Mouse (Mus musculus): ENCODE results near the gene Mlycd. TPM values are rescaled to one million over a fixed set of nuclear protein-coding genes. Genes with fewer than 3 reads are reported as not detected.

Gene Mlycd
- polyA plus RNA-seq, 1 experiment from 2014 or later = 14.0 TPM

DNA sequence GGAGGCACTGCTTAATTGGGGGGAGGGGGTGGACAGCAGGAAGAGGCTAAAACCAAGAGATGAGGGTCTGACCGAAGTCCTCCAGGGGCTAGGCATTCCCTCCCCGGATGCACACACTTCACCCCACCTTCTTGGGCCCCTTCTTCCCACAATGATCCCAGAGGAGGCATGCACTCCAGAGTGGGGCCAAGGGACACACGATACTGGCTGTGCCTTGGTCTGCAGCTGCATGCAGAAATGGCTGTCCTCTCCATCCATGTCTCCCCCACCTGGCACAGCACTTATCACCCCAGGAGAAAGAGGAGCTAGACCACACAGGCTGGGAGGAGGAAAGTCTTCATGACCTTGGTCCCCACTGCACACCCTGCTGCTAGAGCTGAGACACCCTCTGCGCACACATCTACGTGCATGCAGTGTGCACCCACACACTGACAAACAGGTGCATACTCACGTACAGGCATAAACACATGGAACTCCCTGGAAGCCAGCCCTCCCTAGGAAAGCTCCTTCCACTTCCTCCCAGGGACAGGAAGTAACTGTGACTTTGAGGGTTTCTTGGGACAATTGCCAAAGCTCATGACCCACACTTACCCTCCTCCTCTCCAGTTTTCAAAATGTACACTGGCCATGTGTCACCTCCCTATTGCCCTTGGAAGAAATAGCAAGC is 31.5 kb downstream of the Mlycd start:
- WGBS = 72% methylated on average over 6 of the region's 6 CpGs
- Histone ChIP-seq H3K27ac (ENCODE audit: low read depth) (peak overlapping the region; percentile 76), H3K36me3 (ENCODE audit: insufficient read depth) (no peaks in the 10 kb centered on the region), H3K4me2 (0 out of 2 replicates have a peak overlapping the region, but pooled peaks have one; percentile 3), H3K9me3 (ENCODE audit: low read depth, low read length) (no peaks in the 10 kb centered on the region), H3K4me3 (ENCODE audit: low read depth, low read length) (no peak overlapping the region), H3K9ac (no peak overlapping the region), H3K27me3 (ENCODE audit: insufficient read depth, low read length) (no peaks in the 10 kb centered on the region), H3K4me1 (ENCODE audit: insufficient read depth) (0 out of 2 replicates have a peak, but pooled peaks cover 2% of the 10 kb centered on the region)
- no peak for TF ChIP-seq CTCF (IDR thresholded peaks at IDR 0.05; ENCODE audit: low read depth)
- DNase-seq (peak; percentile 46), ATAC-seq (ENCODE audit: insufficient read depth) (no peak)

GRCm38 (mm10) chr8:119427634-119428349 is 33.1 kb downstream of the Mlycd start:
- Histone ChIP-seq H3K4me1 (ENCODE audit: insufficient read depth) (0 out of 2 replicates have a peak, but pooled peaks cover 2% of the 10 kb centered on the region), H3K36me3 (ENCODE audit: insufficient read depth) (no peaks in the 10 kb centered on the region), H3K27me3 (ENCODE audit: insufficient read depth, low read length) (no peaks in the 10 kb centered on the region), H3K9me3 (ENCODE audit: low read depth, low read length) (no peaks in the 10 kb centered on the region), H3K4me3 (ENCODE audit: low read depth, low read length) (no peak overlapping the region), H3K4me2 (no peak overlapping the region), H3K9ac (no peak overlapping the region), H3K27ac (ENCODE audit: low read depth) (no peak overlapping the region)
- no peak for TF ChIP-seq CTCF (IDR thresholded peaks at IDR 0.05; ENCODE audit: low read depth)
- ATAC-seq (ENCODE audit: insufficient read depth) (no peak), DNase-seq (no peak)
- WGBS = 72% methylated on average over 12 of the region's 12 CpGs

DNA sequence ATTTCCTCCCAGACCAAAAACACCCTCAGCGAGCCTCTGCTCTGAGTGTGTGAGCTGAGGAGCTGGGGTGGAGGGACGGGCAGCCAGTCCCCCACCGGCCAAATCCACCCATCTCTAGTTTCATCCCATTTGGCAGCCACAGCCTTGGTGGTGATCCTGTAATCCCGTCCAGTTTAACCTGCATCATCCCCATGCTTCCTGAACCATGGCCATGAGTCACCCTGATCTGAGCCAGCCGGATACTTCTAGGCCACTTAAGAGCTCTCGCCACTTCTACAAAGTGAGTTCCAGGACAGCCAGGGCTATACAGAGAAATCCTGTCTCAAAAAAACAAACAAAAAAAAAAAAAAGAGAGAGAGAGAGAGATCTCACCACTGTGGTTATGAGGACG is 33.7 kb downstream of the Mlycd start:
- H3K4me1 ChIP-seq (ENCODE audit: insufficient read depth) = 0 out of 2 replicates have a peak, but pooled peaks cover 2% of the 10 kb centered on the region
- TF ChIP-seq CTCF (IDR thresholded peaks at IDR 0.05; ENCODE audit: low read depth) = no peak
- no peaks in the 10 kb centered on the region for H3K27me3 ChIP-seq (ENCODE audit: insufficient read depth, low read length)
- H3K27ac ChIP-seq (ENCODE audit: low read depth) = no peak overlapping the region
- ATAC-seq (ENCODE audit: insufficient read depth) (no peak), DNase-seq (no peak)
- H3K9me3 ChIP-seq (ENCODE audit: low read depth, low read length) = no peaks in the 10 kb centered on the region
- H3K4me2 ChIP-seq = no peak overlapping the region
- no peaks in the 10 kb centered on the region for H3K36me3 ChIP-seq (ENCODE audit: insufficient read depth)
- H3K9ac ChIP-seq = no peak overlapping the region
- 52% methylated on average over 7 of the region's 7 CpGs for WGBS
- no peak overlapping the region for H3K4me3 ChIP-seq (ENCODE audit: low read depth, low read length)

GRCm38 (mm10) chr8:119428766-119429327 is 34.2 kb downstream of the Mlycd start:
- WGBS = 67% methylated on average over 5 of the region's 5 CpGs
- ATAC-seq (ENCODE audit: insufficient read depth) = no peak
- H3K27ac ChIP-seq (ENCODE audit: low read depth) = no peak overlapping the region

DNA sequence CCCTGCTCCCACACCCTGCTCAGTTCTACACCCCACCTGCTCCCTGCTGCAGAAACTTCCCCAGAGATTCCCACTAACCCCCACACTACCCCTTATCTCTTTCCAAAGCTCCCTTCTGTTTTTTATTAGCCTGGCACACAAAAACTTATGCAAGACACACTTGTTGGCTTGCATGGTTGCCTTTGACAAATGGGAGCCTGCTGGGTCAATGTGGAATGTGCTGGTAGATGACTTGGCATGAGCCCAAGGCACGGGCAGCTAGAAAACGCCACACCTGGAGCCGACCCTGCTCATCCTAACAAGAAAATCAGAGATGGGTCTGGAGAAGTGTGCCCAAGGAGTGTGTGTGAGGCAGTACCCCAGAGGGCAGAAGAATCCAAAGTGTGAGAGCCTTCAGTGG is 34.9 kb downstream of the Mlycd start:
- H3K27me3 ChIP-seq (ENCODE audit: insufficient read depth, low read length) = no peaks in the 10 kb centered on the region
- H3K9ac ChIP-seq = no peak overlapping the region
- no peaks in the 10 kb centered on the region for H3K9me3 ChIP-seq (ENCODE audit: low read depth, low read length)
- TF ChIP-seq CTCF (IDR thresholded peaks at IDR 0.05; ENCODE audit: low read depth) = no peak
- H3K4me1 ChIP-seq (ENCODE audit: insufficient read depth) = no peaks in the 10 kb centered on the region
- no peak overlapping the region for H3K4me3 ChIP-seq (ENCODE audit: low read depth, low read length)
- H3K4me2 ChIP-seq = no peak overlapping the region
- 68% methylated on average over 3 of the region's 3 CpGs for WGBS
- H3K36me3 ChIP-seq (ENCODE audit: insufficient read depth) = no peaks in the 10 kb centered on the region
- no peak overlapping the region for H3K27ac ChIP-seq (ENCODE audit: low read depth)
- no peak for DNase-seq
- ATAC-seq (ENCODE audit: insufficient read depth) = no peak

More at GRCm38 (mm10) chr8:119428766-119429327, 34.2 kb downstream of the Mlycd start:
- no peak for TF ChIP-seq CTCF (IDR thresholded peaks at IDR 0.05; ENCODE audit: low read depth)
- Histone ChIP-seq H3K9ac (no peak overlapping the region; the same call in 1 of the 2 replicates), H3K27me3 (ENCODE audit: insufficient read depth, low read length) (no peaks in the 10 kb centered on the region), H3K4me2 (no peak overlapping the region), H3K4me3 (ENCODE audit: low read depth, low read length) (no peak overlapping the region), H3K9me3 (ENCODE audit: low read depth, low read length) (no peaks in the 10 kb centered on the region), H3K4me1 (ENCODE audit: insufficient read depth) (0 out of 2 replicates have a peak, but pooled peaks cover 2% of the 10 kb centered on the region), H3K36me3 (ENCODE audit: insufficient read depth) (no peaks in the 10 kb centered on the region)
- no peak for DNase-seq

GRCm38 (mm10) chr8:119430250-119430649 is 35.6 kb downstream of the Mlycd start:
- Histone ChIP-seq H3K27ac (ENCODE audit: low read depth) (no peak overlapping the region), H3K9ac (no peak overlapping the region), H3K4me2 (no peak overlapping the region), H3K27me3 (ENCODE audit: insufficient read depth, low read length) (no peaks in the 10 kb centered on the region), H3K9me3 (ENCODE audit: low read depth, low read length) (no peaks in the 10 kb centered on the region), H3K4me1 (ENCODE audit: insufficient read depth) (no peaks in the 10 kb centered on the region), H3K4me3 (ENCODE audit: low read depth, low read length) (no peak overlapping the region), H3K36me3 (ENCODE audit: insufficient read depth) (no peaks in the 10 kb centered on the region)
- TF ChIP-seq CTCF (IDR thresholded peaks at IDR 0.05; ENCODE audit: low read depth) = no peak
- ATAC-seq (ENCODE audit: insufficient read depth) (no peak), DNase-seq (no peak)
- WGBS = 62% methylated on average over 8 of the region's 8 CpGs

GRCm38 (mm10) chr8:119430690-119431089 is 36.0 kb downstream of the Mlycd start:
- 76% methylated on average over 7 of the region's 7 CpGs for WGBS
- no peaks in the 10 kb centered on the region for H3K27me3 ChIP-seq (ENCODE audit: insufficient read depth, low read length)
- H3K9me3 ChIP-seq (ENCODE audit: low read depth, low read length) = no peaks in the 10 kb centered on the region
- no peaks in the 10 kb centered on the region for H3K36me3 ChIP-seq (ENCODE audit: insufficient read depth)
- no peak for TF ChIP-seq CTCF (IDR thresholded peaks at IDR 0.05; ENCODE audit: low read depth)
- H3K4me3 ChIP-seq (ENCODE audit: low read depth, low read length) = no peak overlapping the region
- no peak overlapping the region for H3K27ac ChIP-seq (ENCODE audit: low read depth)
- H3K4me1 ChIP-seq (ENCODE audit: insufficient read depth) = no peaks in the 10 kb centered on the region
- DNase-seq (no peak), ATAC-seq (ENCODE audit: insufficient read depth) (no peak)
- no peak overlapping the region for H3K9ac ChIP-seq
- no peak overlapping the region for H3K4me2 ChIP-seq
